Comparison of ENCODE assay signal across 7 mouse cellular contexts in the genomic region with DNA sequence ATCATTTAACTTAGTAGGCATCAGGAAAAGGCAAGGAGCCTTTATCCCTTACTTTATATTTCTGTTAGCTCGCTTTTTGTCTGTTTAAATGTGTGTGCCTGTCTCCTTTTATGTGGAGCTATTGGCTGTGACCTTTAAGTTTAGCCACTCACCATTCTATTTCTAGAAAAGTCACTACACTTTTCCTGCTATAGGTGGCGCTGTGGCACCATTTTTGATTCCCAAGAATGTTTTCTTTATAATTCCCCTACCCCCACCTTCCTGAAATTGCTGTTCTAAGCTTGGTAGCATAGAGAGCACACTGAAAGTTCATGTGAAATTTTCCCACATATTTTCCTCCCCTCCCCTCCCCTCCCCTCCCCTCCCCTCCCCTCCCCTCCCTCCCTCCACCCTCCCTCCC. TPM values are rescaled to one million over a fixed set of nuclear protein-coding genes. Genes with fewer than 3 reads are reported as not detected.
A peak's percentile ranks its signal among the peaks of the same experiment; 100 is the strongest.
DNase-seq lines count a peak whose midpoint lies in the region; ATAC-seq and TF ChIP-seq lines count a peak whose summit lies in the region.

No protein-coding gene starts in this region.

- 11% methylated on average over 2 of the region's 2 CpGs for WGBS in liver, embryonic 12.5 days (ENCODE audit: insufficient replicate concordance)

- intact Hi-C loops in left cerebral cortex, adult 2 months (cut with DNase I) = loop anchor here (5.0 kb wide), 1 partner anchor 642 kb away; no protein-coding TSS in a partner anchor

- no peak overlapping the region for H3K4me3 ChIP-seq in liver, embryonic 12.5 days
- H3K4me3 ChIP-seq in left cerebral cortex, adult 2 months = no peak overlapping the region

- H3K9me3 ChIP-seq in liver, embryonic 12.5 days (replicated peaks) = no peaks in the 10 kb centered on the region

- peaks cover 90% of the 10 kb centered on the region for H3K36me3 ChIP-seq in liver, embryonic 12.5 days

- TF ChIP-seq CTCF in left cerebral cortex, adult 2 months (IDR thresholded peaks at IDR 0.05) = peak; percentile 74

- no peak for ATAC-seq in liver, embryonic 12.5 days

- no peak overlapping the region for H3K4me2 ChIP-seq in liver, embryonic 12.5 days

- H3K4me1 ChIP-seq in liver, embryonic 12.5 days = no peaks in the 10 kb centered on the region

- no peak overlapping the region for H3K27ac ChIP-seq in liver, embryonic 12.5 days
- no peak overlapping the region for H3K27ac ChIP-seq in left cerebral cortex, adult 2 months

- no peaks in the 10 kb centered on the region for H3K27me3 ChIP-seq in liver, embryonic 12.5 days (replicated peaks)

- DNase-seq in liver = peak; percentile 34
- DNase-seq in Muller cell, postnatal 12 days (ENCODE audit: inconsistent ontology term) = peak; percentile 51
- DNase-seq in c-Kit-positive CD71-positive TER-119-negative erythroid progenitor cells, embryonic 14.5 days (ENCODE audit: low read depth) = peak; percentile 59
- DNase-seq in frontal cortex, postnatal 36 days (ENCODE audit: low spot score in 2 of 2) = peak; percentile 35 to 74
- DNase-seq in left cerebral cortex, adult 2 months (ENCODE audit: extremely low spot score in 1 of 2, low spot score in 2 of 2) = peak in 1 of 2 experiments; percentile 61
- peak; percentile 84 for DNase-seq in retina, embryonic 14.5 days (ENCODE audit: low spot score)

- no peak overlapping the region for H3K9ac ChIP-seq in liver, embryonic 12.5 days

RNA-seq across cellular contexts. Expression of a gene that starts 22.3 kb away (rescaled TPM):
- polyA plus RNA-seq in liver, embryonic 12.5 days (2016; fragmentation: Nextera tagmentation; extraction: Ambion mirVana) = 2.8 and 3.2 TPM in 2 replicates
- 1 to 10 TPM; 5.1 to 7.2 TPM for total RNA-seq in left cerebral cortex, adult 2 months (2021)
